Mouse (Mus musculus) testis, adult 2 months (tissue): Measurements from ENCODE around the gene Galnt9. TPM values are rescaled to one million over a fixed set of nuclear protein-coding genes. Genes with fewer than 3 reads are reported as not detected.

Experiments used
- H3K27ac ChIP-seq: fragments of 200-500 bp; 2 replicates; pipeline ENCODE4 v1.5.1; 2012; ENCODE audit warnings: low read depth, low read length; ENCODE audit not compliant: control insufficient read depth, insufficient read depth
- H3K27me3 ChIP-seq: fragments of 200-500 bp; 2 replicates; pipeline ENCODE4 v1.6.1; 2012; ENCODE audit warnings: mild to moderate bottlenecking, low read length, moderate library complexity; ENCODE audit not compliant: control insufficient read depth, insufficient read depth
- H3K36me3 ChIP-seq: fragments of 200-500 bp; 2 replicates; pipeline ENCODE4 v1.6.1; 2012; ENCODE audit warnings: mild to moderate bottlenecking, low read length; ENCODE audit not compliant: control insufficient read depth, insufficient read depth
- H3K4me1 ChIP-seq: fragments of 200-500 bp; 2 replicates; pipeline ENCODE4 v1.6.1; 2012; ENCODE audit warnings: low read length; ENCODE audit not compliant: control insufficient read depth, insufficient read depth
- H3K4me3 ChIP-seq: fragments of 200-500 bp; 2 replicates; pipeline ENCODE4 v1.5.1; 2012; ENCODE audit warnings: low read depth, mild to moderate bottlenecking, low read length, moderate library complexity, mixed read lengths; ENCODE audit not compliant: control insufficient read depth
- CTCF ChIP-seq: fragments of 200-500 bp; IDR thresholded peaks from 2 replicates; pipeline ENCODE4 v1.5.1; 2012; ENCODE audit warnings: low read depth, mild to moderate bottlenecking, inconsistent platforms, low read length, moderate library complexity; ENCODE audit not compliant: control insufficient read depth, insufficient read depth, insufficient replicate concordance
- POLR2A ChIP-seq: fragments of 200-500 bp; IDR thresholded peaks from 2 replicates; pipeline ENCODE4 v1.6.1; 2012; ENCODE audit warnings: low read depth, mild to moderate bottlenecking, inconsistent platforms, low read length, moderate library complexity; ENCODE audit not compliant: control insufficient read depth
- polyA plus RNA-seq: library from polyadenylated mRNA; depleted of rRNA; stranded (reverse); fragments of >200 nt; gene quantifications from 2 replicates; pipeline ENCODE4 v1.2.3, GENCODE M21; 2012

Gene Galnt9
- polyA plus RNA-seq, 1 experiment: 0.69 TPM

GRCm38 (mm10) chr5:110582647-110583538 is 38.7 kb downstream of the Galnt9 start:
- Histone ChIP-seq H3K36me3 (no peaks in the 10 kb centered on the region), H3K27me3 (no peaks in the 10 kb centered on the region), H3K4me3 (no peak overlapping the region), H3K4me1 (no peaks in the 10 kb centered on the region), H3K27ac (no peak overlapping the region)
- no peak for TF ChIP-seq POLR2A
- TF ChIP-seq CTCF: no peak

DNA sequence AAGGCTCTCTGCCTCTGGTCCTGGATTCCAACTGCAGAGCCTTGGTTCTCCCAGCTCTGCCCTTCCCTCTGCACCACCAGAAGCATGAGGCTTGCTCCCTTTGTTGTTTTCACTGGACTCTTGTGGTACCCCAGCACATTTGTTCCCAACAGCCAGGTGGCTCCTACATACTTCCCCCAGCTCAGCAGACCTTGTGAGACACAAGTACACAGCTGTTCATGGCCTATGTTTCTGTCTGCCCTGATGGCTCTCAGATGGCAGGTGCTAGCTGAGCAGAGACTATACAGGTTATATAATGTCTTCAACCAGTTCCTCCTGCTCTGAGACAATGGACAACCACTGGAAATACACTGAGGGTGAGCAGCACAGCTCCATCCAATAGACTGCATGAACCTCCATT is 43.3 kb downstream of the Galnt9 start:
- no peaks in the 10 kb centered on the region for H3K27me3 ChIP-seq
- H3K4me3 ChIP-seq: no peak overlapping the region
- no peaks in the 10 kb centered on the region for H3K36me3 ChIP-seq
- no peak overlapping the region for H3K27ac ChIP-seq
- TF ChIP-seq POLR2A: no peak
- no peaks in the 10 kb centered on the region for H3K4me1 ChIP-seq

DNA sequence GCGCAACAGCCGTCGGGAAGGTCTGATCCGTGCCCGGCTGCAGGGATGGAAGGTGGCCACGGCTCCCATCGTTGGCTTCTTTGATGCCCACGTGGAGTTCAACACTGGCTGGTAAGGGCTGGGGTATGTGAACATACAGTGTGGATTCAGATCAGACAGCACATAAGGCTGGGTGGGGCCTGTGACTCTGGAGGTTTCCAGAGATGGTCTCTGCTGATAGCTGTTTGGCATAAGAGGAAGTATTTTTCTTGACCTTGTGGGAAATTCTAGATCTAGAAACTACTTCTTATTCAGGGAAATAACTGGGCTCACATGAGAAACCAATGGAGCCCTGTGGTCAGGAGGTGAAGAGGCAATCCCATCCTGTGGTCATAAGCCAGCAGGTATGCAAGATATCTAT is 45.7 kb downstream of the Galnt9 start:
- H3K36me3 ChIP-seq: no peaks in the 10 kb centered on the region
- TF ChIP-seq CTCF (no peak), POLR2A (no peak)
- H3K4me3 ChIP-seq: no peak overlapping the region
- no peak overlapping the region for H3K27ac ChIP-seq
- H3K4me1 ChIP-seq: no peaks in the 10 kb centered on the region
- H3K27me3 ChIP-seq: no peaks in the 10 kb centered on the region

GRCm38 (mm10) chr5:110594465-110594864 is 50.3 kb downstream of the Galnt9 start:
- Histone ChIP-seq H3K27ac (no peak overlapping the region), H3K36me3 (no peaks in the 10 kb centered on the region), H3K27me3 (no peaks in the 10 kb centered on the region), H3K4me3 (no peak overlapping the region), H3K4me1 (peaks cover 5% of the 10 kb centered on the region; the same call in 1 of the 2 replicates)
- no peak for TF ChIP-seq POLR2A
- TF ChIP-seq CTCF: no peak

- Histone ChIP-seq H3K27ac (no peak overlapping the region), H3K4me1 (peaks cover 5% of the 10 kb centered on the region; the same call in 1 of the 2 replicates), H3K4me3 (no peak overlapping the region), H3K27me3 (no peaks in the 10 kb centered on the region), H3K36me3 (no peaks in the 10 kb centered on the region)
- TF ChIP-seq CTCF (no peak), POLR2A (no peak)
Observed at GRCm38 (mm10) chr5:110595341-110595740, 51.2 kb downstream of the Galnt9 start.

DNA sequence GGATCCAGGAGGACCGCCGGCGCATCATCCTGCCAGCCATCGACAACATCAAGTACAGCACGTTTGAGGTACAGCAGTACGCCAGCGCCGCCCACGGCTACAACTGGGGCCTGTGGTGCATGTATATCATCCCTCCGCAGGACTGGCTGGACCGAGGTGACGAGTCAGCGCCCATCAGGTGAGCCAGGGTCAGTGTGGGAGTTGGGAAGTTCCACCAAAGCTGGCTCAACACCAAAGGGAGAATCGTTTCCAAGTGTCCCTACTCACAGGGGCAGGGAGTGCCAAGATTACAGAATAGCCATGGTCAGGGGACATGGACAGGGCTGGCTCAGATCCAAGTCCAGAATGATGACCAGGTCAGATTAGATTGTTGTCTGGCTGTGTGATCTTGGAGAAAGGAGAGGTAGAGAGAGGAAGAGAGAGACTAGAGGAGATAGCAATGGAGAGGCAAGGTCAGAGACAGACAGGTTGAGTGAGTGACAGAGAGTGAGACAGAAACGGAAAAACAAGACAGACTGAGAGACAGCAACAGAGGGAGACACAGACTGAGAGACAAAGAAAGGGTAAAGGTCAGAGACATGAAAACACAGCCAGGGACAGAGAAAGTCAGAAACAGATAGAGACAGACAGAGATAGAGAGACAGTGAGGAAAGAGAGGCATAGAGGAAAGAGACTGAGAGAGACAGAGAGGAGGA is 52.1 kb downstream of the Galnt9 start:
- peaks cover 5% of the 10 kb centered on the region; the same call in 1 of the 2 replicates for H3K4me1 ChIP-seq

GRCm38 (mm10) chr5:110597502-110597901 is 53.3 kb downstream of the Galnt9 start:
- TF ChIP-seq POLR2A (no peak), CTCF (no peak)
- Histone ChIP-seq H3K27ac (no peak overlapping the region), H3K36me3 (no peaks in the 10 kb centered on the region), H3K27me3 (no peaks in the 10 kb centered on the region), H3K4me3 (no peak overlapping the region), H3K4me1 (peaks cover 5% of the 10 kb centered on the region; the same call in 1 of the 2 replicates)

More for the DNA sequence above, 52.1 kb downstream of the Galnt9 start:
- no peak overlapping the region for H3K27ac ChIP-seq
- TF ChIP-seq CTCF (no peak), POLR2A (no peak)
- H3K36me3 ChIP-seq: no peaks in the 10 kb centered on the region
- no peak overlapping the region for H3K4me3 ChIP-seq
- no peaks in the 10 kb centered on the region for H3K27me3 ChIP-seq
